Mouse (Mus musculus): ENCODE data around the gene Abca3.
"Not testable (repeated sequence)": the region's sequence is repeated elsewhere in the genome, so short reads cannot be mapped to it uniquely, and the experiment has no call there.

Abca3 gene

DNA sequence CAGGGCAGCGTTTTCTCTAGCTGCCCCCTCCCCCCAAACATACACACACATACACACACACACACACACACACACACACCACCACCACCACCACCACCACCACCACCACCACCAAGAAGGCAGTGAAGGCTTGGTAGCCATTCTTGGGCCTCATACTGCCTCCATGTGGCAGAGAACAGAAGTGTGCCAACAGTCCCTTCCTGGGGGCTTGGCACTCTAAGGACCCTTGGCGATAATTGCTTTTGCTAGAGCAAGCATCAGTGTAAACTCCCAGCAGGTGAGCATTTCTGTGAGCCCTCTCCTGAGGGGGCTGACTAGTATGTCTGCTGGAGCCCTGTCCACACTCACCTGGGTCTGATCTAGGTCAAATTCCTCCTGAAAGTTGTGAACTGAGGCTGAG is 89.4 kb downstream of the Abca3 start:
- DNase-seq (ENCODE audit: low read depth, low spot score) = no peak

DNA sequence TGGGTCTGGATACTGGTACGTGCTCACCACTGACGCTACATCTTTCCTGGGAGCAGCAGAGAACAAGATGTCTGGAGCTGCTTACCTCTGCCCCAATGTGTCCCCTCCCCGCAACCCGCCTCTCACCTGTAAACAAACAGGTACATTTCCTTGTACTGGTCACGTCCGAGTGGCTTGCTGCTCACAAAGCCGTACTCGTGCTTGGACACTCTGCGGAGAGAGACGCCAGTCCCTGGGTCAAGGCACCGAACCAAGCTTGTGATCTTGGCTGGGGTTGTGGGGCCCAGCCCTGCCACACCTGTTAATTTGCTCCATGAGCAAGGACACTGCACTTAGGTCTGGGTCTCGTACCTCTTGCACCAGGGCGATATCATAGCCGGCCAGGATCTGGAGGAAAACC is 90.4 kb downstream of the Abca3 start:
- no peak for DNase-seq (ENCODE audit: low read depth, low spot score)

DNA sequence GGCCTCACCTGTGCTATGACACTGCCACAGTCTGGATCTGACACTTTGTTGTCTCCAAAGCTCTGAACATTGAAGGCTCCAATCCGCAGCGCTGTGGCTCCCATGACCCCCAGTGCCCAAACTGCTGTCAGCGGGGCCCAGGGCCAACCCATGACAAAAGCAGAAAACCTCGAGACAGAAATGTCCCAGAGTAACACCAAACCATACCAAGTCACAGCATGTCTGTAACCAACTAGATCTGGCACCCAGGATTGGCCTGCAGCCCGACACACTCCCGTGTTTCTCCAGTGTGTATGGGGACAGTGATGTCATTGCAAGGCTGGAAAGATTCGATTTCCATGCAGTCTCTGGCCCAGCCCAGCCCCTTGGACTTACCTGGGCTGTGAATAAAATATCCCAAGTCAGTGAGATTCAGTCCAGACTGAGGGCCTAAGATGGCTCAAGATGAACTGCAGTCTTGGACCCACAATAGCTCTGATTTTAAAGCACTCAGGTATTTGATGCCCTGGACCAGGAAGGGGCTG is 90.9 kb downstream of the Abca3 start, which contains the start of gene Dnase1l2:
Gene Dnase1l2, minus strand, starts transcription at position 474 of the 524 bp plus-strand sequence.
- DNase-seq (ENCODE audit: low read depth, low spot score) = no peak

DNA sequence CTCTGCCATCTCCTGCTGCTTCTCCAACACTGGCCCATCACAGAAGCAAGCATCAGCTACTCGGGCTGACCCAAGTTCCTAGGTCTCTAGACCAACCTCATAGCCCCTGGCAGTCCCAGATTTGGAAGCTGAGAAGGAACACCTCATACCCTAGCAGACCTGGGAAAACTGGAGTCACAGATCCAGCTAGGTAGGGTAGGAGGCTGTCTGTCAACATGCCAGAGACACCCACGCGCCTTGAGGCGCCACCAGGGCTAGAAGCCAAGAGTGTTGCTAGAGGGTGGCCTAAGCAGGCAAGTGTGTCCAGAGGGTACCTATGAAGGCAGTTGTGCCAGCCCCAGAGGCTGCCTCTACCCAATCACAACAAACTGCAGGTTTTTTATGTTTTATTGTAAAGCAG is 91.7 kb downstream of the Abca3 start:
- DNase-seq (ENCODE audit: low read depth, low spot score) = no peak

DNA sequence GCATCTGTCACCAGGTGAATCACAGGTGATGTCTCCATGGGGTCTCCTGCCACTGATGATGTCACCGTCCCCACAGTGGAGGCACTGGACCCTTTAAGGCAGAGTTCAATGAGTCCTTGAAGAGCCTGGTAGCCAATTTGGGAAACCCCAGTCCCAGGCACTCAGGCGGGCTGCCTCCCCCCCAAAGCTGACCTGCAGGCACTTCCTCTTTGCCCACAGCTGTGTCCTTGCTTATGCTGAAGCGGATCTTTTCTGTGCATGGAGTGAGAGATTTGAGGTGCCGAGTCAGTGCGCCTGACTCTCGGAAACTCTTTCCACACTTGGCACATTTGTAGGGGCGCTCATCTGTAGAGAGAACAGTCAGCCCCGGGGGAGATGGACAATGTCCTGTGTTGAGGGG is 94.8 kb downstream of the Abca3 start:
- DNase-seq (ENCODE audit: low read depth, low spot score) = no peak

DNA sequence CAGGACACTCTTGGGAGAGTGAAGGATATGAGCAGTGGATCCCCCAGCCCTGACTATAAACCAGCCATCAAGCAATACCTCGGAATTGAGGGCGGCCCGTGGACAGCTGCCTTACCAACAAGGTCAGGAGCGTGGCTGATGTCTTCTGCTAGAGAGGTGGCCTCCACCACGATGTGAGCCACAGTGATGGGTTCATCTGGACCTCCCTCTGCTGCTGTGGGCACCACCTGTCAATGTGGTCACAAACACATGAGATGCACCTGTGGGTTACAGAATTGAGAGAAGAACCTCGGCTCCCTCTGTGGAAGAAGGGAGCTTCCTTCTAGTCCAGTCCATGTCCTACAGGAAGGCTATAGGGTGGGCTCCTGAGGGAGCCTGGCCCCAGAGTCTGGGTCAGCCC is 97.8 kb downstream of the Abca3 start:
- no peak for DNase-seq (ENCODE audit: low read depth, low spot score)

DNA sequence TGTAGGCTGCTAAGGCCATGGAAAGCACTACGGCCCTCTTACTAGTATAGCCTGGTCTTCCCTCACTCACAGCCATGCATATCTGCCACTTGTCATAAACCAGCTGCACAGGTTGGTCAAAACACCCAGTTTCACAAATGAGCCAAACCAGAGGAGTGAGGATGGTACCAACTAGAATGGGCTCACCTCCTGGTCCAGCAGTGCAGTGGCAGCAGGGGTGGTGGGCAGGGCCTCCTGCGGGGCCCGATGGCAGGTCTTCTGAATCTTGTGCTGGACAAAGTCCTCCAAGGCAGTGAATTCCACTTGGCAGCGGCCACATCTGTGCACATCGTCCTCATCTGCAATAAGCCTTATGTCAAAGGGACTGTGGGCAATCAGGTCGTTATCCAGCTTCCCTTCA is 99.5 kb downstream of the Abca3 start:
- no peak for DNase-seq (ENCODE audit: low read depth, low spot score)

DNA sequence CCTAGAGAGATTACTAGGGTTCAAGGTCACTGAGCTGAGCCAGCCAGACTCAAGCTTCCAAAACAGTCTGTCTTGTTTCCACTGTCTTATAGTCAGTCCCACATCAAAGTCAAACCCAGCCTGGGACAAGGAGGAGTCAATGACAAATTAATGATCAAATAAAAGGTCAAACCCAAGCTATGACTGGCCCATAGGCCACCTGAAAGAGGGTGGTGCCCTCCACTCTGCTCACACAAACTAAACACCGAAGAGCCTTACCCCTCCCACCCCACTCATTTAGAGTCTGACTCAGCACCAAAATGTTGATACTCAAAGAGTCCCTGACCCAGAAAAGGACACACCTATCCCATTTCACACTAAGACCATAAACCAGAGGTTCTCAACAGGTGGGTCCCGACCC is 101.6 kb downstream of the Abca3 start:
- DNase-seq (ENCODE audit: low read depth, low spot score) = no peak

DNA sequence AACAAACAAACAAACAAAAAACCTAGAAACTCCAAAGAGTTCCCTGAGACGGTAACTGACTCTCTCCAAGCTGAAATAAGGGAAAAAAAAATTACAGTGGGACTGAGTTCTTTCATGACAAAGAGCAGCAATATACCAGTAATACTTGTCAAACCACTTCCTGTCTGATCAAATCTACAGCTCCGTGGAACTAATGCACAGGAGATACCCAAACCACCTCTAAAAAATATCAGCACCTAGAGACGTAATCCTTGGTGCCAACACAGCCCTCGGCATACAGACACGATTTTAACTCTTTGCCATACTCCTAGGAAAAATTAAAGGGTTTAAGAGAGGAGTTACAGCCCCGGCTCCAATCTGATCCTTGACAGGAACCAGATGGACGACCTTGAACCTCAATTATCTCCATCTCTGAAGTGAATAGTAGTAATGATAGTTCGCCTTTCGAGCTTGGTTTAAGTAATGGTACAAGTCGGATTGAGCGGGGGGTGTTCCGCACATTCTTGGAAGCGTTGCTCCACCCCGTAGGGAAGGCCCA is 102.5 kb downstream of the Abca3 start:
- DNase-seq (ENCODE audit: low read depth, low spot score) = no peak

DNA sequence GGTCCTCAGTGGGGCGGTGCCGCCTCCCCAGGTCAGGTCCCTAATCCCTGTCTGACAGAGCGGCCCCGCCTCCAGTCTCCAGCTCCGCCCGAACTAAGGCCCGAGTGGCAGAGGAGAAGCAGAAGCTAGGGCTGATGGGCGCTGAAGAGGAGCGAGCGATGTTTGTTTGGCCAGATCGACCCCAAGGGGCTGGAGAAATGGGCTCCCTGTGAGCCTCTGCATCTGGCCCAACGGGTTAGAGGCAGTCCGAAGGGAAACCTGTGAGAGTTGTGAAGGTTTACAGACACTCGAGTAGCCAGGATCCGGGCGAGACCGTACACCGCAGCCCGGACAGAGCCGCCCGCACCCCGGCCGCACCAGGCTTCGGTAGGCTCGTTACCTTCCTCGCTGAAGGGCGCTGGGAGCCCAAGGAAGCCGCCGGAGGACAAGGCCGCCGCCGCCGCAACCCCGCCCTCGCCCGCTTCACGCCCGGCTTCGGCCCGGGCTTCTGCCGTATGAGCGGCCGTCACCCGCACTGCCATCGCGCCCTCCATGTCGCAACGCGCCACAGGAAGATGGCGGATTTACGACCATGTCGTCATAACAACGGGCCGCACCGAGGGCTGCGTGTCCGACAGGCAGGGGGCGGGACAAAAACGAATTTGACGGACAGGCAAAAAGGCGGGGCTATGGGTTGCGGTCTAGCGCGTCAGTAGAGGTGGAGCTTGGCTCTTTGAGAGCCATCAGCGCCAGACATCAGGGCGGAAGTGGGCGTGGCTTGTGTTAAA is 103.2 kb downstream of the Abca3 start:
- peak; percentile 99 for DNase-seq (ENCODE audit: low read depth, low spot score)

DNA sequence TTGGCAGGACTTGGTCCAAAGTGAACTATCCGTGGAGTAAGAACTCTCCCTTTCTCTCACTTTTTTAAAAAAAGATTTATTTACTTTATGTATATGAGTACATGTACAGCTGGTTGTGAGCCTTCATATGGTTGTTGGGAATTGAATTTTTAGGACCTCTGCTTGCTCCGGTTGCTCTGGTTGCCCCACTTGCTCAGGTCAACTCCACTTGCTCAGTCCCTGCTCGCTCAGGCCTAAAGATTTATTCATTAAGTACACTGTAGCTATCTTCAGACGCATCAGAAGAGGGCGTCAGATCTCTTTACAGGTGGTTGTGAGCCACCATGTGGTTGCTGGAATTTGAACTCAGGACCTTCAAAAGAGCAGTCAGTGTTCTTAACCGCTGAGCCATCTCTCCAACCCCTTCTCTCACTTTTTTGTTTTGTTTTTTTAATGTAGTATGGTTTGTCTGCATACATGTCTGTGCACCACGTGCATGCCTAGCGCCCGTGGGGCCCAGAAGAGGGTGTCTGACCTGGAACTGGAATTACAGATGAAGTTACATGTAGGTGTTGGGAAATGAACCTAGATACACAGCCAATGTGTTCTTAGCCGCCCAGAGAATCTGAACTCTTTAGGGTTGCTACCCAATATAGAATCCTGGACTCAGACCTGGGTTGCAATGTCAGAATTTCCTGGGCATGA is 103.9 kb downstream of the Abca3 start:
- not testable (repeated sequence) for DNase-seq (ENCODE audit: low read depth, low spot score)
